Mouse (Mus musculus) erythroblast, adult 5-6 weeks (primary cell): ENCODE measurements around the gene Smg9. TPM values are rescaled to one million over a fixed set of nuclear protein-coding genes. Genes with fewer than 3 reads are reported as not detected.

Source experiments
- ATAC-seq: replicated peaks from 2 replicates; pipeline ENCODE4 v1.8.0; 2016; ENCODE audit warnings: moderate number of reproducible peaks, mild to moderate bottlenecking, moderate TSS enrichment, inconsistent platforms; ENCODE audit not compliant: poor library complexity, low FRiP score, severe bottlenecking
- total RNA-seq, 2 experiments: library from RNA; stranded (forward) in 1 of 2; stranded (reverse) in 1 of 2; fragments of 150-400 nt in 1 of 2; fragments of 200-764, 138-1000 nt in 1 of 2; gene quantifications; 2 replicates each; pipeline versions ENCODE4 v1.2.3 to v1.2.4; 2015 to 2017; ENCODE audit warnings: low replicate concordance in 2 of 2

Gene Smg9
- total RNA-seq, 2 experiments from 2014 or later = 9.6 to 13.3 TPM

- ATAC-seq = no peak
Measured at GRCm38 (mm10) chr7:24431713-24432112, 32.3 kb downstream of the Smg9 start.

GRCm38 (mm10) chr7:24435305-24435704 lies 35.9 kb downstream of the Smg9 start:
- ATAC-seq = no peak

- no peak for ATAC-seq
Measured at GRCm38 (mm10) chr7:24437981-24438380, 38.6 kb downstream of the Smg9 start.

- no peak for ATAC-seq
Measured at GRCm38 (mm10) chr7:24439191-24439590, 39.8 kb downstream of the Smg9 start.

- no peak for ATAC-seq
Measured at GRCm38 (mm10) chr7:24439891-24440290, 40.5 kb downstream of the Smg9 start.

- ATAC-seq = peak; percentile 85
Measured at GRCm38 (mm10) chr7:24441785-24442184, 42.4 kb downstream of the Smg9 start.

GRCm38 (mm10) chr7:24442313-24442712 lies 42.9 kb downstream of the Smg9 start:
- ATAC-seq = no peak

GRCm38 (mm10) chr7:24445266-24445926 lies 46.0 kb downstream of the Smg9 start:
- ATAC-seq = no peak

GRCm38 (mm10) chr7:24446697-24447340 lies 47.4 kb downstream of the Smg9 start:
- no peak for ATAC-seq

GRCm38 (mm10) chr7:24448782-24449517 lies 49.5 kb downstream of the Smg9 start:
- ATAC-seq = peak; percentile 57; the same call in 1 of the 2 replicates

GRCm38 (mm10) chr7:24450585-24451017 lies 51.2 kb downstream of the Smg9 start:
- no peak for ATAC-seq

- ATAC-seq = no peak
Measured at GRCm38 (mm10) chr7:24451855-24452311, 52.5 kb downstream of the Smg9 start, which contains the start of gene Irgc1. Gene Irgc1 (minus strand): TSS chr7:24452297.

- ATAC-seq = no peak
Measured at GRCm38 (mm10) chr7:24454199-24454598, 54.8 kb downstream of the Smg9 start.

GRCm38 (mm10) chr7:24455726-24456125 lies 56.3 kb downstream of the Smg9 start:
- no peak for ATAC-seq

- ATAC-seq = no peak
Measured at GRCm38 (mm10) chr7:24457726-24458370, 58.4 kb downstream of the Smg9 start.

- ATAC-seq = no peak
Measured at GRCm38 (mm10) chr7:24459440-24459839, 60.0 kb downstream of the Smg9 start.

GRCm38 (mm10) chr7:24459843-24460242 lies 60.4 kb downstream of the Smg9 start:
- no peak for ATAC-seq

- ATAC-seq = no peak
Measured at GRCm38 (mm10) chr7:24461376-24462051, 62.1 kb downstream of the Smg9 start.
